Mouse (Mus musculus) C2C12 (cell line): ENCODE data around the gene Usf2. TPM values are rescaled to one million over a fixed set of nuclear protein-coding genes. Genes with fewer than 3 reads are reported as not detected.
A peak's percentile ranks its signal among the peaks of the same experiment; 100 is the strongest.

Source experiments
- H3K27me3 ChIP-seq: one replicate; pipeline ENCODE4 v1.6.1; 2011; ENCODE audit not compliant: control insufficient read depth, insufficient read depth, insufficient read length
- H3K36me3 ChIP-seq: one replicate; pipeline ENCODE4 v1.6.1; 2011; ENCODE audit not compliant: control insufficient read depth, insufficient read depth
- H3K4me3 ChIP-seq: one replicate; pipeline ENCODE4 v1.5.1; 2011; ENCODE audit warnings: mild to moderate bottlenecking, control low read depth; ENCODE audit not compliant: poor library complexity, insufficient read depth, severe bottlenecking
- H3K79me2 ChIP-seq: one replicate; pipeline ENCODE4 v1.6.1; 2011; ENCODE audit not compliant: control insufficient read depth, insufficient read depth
- H3K79me3 ChIP-seq: one replicate; pipeline ENCODE4 v1.6.1; 2011; ENCODE audit warnings: low read depth, control low read depth
- H3ac ChIP-seq: one replicate; pipeline ENCODE3; 2011; ENCODE audit warnings: low read depth; ENCODE audit not compliant: control insufficient read depth, insufficient read length
- CEBPB ChIP-seq: IDR thresholded peaks from one replicate; pipeline ENCODE4 v1.6.1; 2011; ENCODE audit warnings: low read depth, mild to moderate bottlenecking, control low read depth, moderate library complexity
- CTCF ChIP-seq: IDR thresholded peaks from one replicate; pipeline ENCODE4 v1.5.1; 2011; ENCODE audit not compliant: control insufficient read depth, insufficient read depth, insufficient read length
- FOSL1 ChIP-seq: IDR thresholded peaks from one replicate; pipeline ENCODE4 v1.8.0; 2011; ENCODE audit warnings: mild to moderate bottlenecking, low read length; ENCODE audit not compliant: poor library complexity, insufficient read depth, severe bottlenecking
- MAX ChIP-seq: IDR thresholded peaks from one replicate; pipeline ENCODE4 v1.6.1; 2011; ENCODE audit warnings: mild to moderate bottlenecking, control low read depth
- MYOD1 ChIP-seq: IDR thresholded peaks from one replicate; pipeline ENCODE4 v1.6.1; 2011; ENCODE audit warnings: low read depth; ENCODE audit not compliant: control insufficient read depth, insufficient read length
- MYOG ChIP-seq: IDR thresholded peaks from one replicate; pipeline ENCODE4 v1.6.1; 2011; ENCODE audit not compliant: control insufficient read depth, insufficient read length; ENCODE audit errors: extremely low read depth
- USF1 ChIP-seq: IDR thresholded peaks from one replicate; pipeline ENCODE4 v1.6.1; 2011; ENCODE audit warnings: low read depth, mild to moderate bottlenecking, control low read depth, moderate library complexity
- polyA plus RNA-seq: library from polyadenylated mRNA; unstranded; fragments of >200 nt; fragmentation: generic; extraction: Trizol; gene quantifications from one replicate; pipeline ENCODE4 v1.2.1, GENCODE M21; 2012; ENCODE audit warnings: missing spikeins

The Usf2 gene
- polyA plus RNA-seq, 1 experiment, result 86.1 TPM

- Histone ChIP-seq H3K79me2 (no peaks in the 10 kb centered on the region), H3K27me3 (peaks cover 17% of the 10 kb centered on the region), H3K36me3 (no peaks in the 10 kb centered on the region), H3ac (no peak overlapping the region), H3K4me3 (no peak overlapping the region), H3K79me3 (no peaks in the 10 kb centered on the region)
- TF ChIP-seq FOSL1, result no peak
- no peak for TF ChIP-seq MAX
These were observed 32.0 kb upstream of the Usf2 start for GRCm38 (mm10) chr7:30988519-30989162.

- H3ac ChIP-seq, result no peak overlapping the region
- no peaks in the 10 kb centered on the region for H3K36me3 ChIP-seq
- TF ChIP-seq MYOG (no peak), MAX (no peak), CTCF (no peak), CEBPB (no peak), USF1 (no peak), FOSL1 (no peak), MYOD1 (no peak)
- H3K79me3 ChIP-seq, result no peaks in the 10 kb centered on the region
- peaks cover 11% of the 10 kb centered on the region for H3K27me3 ChIP-seq
- no peak overlapping the region for H3K4me3 ChIP-seq
- H3K79me2 ChIP-seq, result no peaks in the 10 kb centered on the region
These were observed 28.8 kb upstream of the Usf2 start for GRCm38 (mm10) chr7:30985357-30985756.

- Histone ChIP-seq H3K79me2 (no peaks in the 10 kb centered on the region), H3K4me3 (no peak overlapping the region), H3ac (no peak overlapping the region), H3K27me3 (peaks cover 4% of the 10 kb centered on the region), H3K36me3 (no peaks in the 10 kb centered on the region), H3K79me3 (no peaks in the 10 kb centered on the region)
- TF ChIP-seq CEBPB (no peak), CTCF (no peak), USF1 (no peak), FOSL1 (no peak), MAX (no peak), MYOG (no peak), MYOD1 (no peak)
These were observed 25.1 kb upstream of the Usf2 start for GRCm38 (mm10) chr7:30981703-30982102.

GRCm38 (mm10) chr7:30973501-30974289, 17.1 kb upstream of the Usf2 start, which contains the start of gene Fam187b:
Fam187b (plus strand) TSS chr7:30973790.
- Histone ChIP-seq H3ac (no peak within 1 kb of the TSS), H3K79me3 (no peaks in the 10 kb centered on the region), H3K4me3 (no peak within 1 kb of the TSS), H3K79me2 (no peaks in the 10 kb centered on the region), H3K36me3 (no peaks in the 10 kb centered on the region), H3K27me3 (peaks cover 22% of the 10 kb centered on the region)
- TF ChIP-seq CEBPB (no peak), CTCF (peak; percentile 88), MYOD1 (no peak), USF1 (no peak), MAX (no peak), FOSL1 (no peak)

GRCm38 (mm10) chr7:30973251-30973500, 16.6 kb upstream of the Usf2 start, which contains the start of gene Lsr:
Lsr (minus strand) TSS chr7:30973464.
- Histone ChIP-seq H3K36me3 (no peaks in the 10 kb centered on the region), H3K27me3 (peaks cover 23% of the 10 kb centered on the region), H3K4me3 (no peak within 1 kb of the TSS), H3K79me3 (no peaks in the 10 kb centered on the region), H3K79me2 (no peaks in the 10 kb centered on the region), H3ac (no peak within 1 kb of the TSS)
- no peak for TF ChIP-seq MAX
- no peak for TF ChIP-seq CEBPB
- TF ChIP-seq MYOD1, result no peak
- TF ChIP-seq USF1, result no peak
- TF ChIP-seq CTCF, result no peak
- TF ChIP-seq FOSL1, result no peak
- TF ChIP-seq MYOG, result no peak

GRCm38 (mm10) chr7:30972426-30973250, 16.0 kb upstream of the Usf2 start:
- Histone ChIP-seq H3K4me3 (no peak overlapping the region), H3ac (no peak overlapping the region), H3K36me3 (no peaks in the 10 kb centered on the region), H3K79me2 (no peaks in the 10 kb centered on the region), H3K79me3 (no peaks in the 10 kb centered on the region), H3K27me3 (peaks cover 20% of the 10 kb centered on the region)
- TF ChIP-seq CTCF (no peak), USF1 (no peak), FOSL1 (no peak), CEBPB (no peak), MYOD1 (no peak), MYOG (no peak), MAX (no peak)
